Mouse (Mus musculus) hindbrain, embryonic 13.5 days (tissue): Measurements from ENCODE around the gene C2cd5. TPM values are rescaled to one million over a fixed set of nuclear protein-coding genes. Genes with fewer than 3 reads are reported as not detected.
"Not testable (repeated sequence)": the region's sequence is repeated elsewhere in the genome, so short reads cannot be mapped to it uniquely, and the experiment has no call there.

Experiments
- ATAC-seq: fragments of 200-750 bp; cut with Nextera tagmentation; 2 replicates; pipeline ENCODE4 v1.8.0; 2017; ENCODE audit warnings: moderate TSS enrichment; ENCODE audit not compliant: low FRiP score
- H3K27ac ChIP-seq: fragments of 300-500 bp; sonication (generic); 2 replicates; pipeline ENCODE4 v1.5.1; 2015; ENCODE audit warnings: inconsistent platforms, mild to moderate bottlenecking, moderate library complexity
- H3K27me3 ChIP-seq: fragments of 300-500 bp; sonication (generic); 2 replicates; pipeline ENCODE4 v1.6.1; 2015; ENCODE audit warnings: mild to moderate bottlenecking, inconsistent platforms
- H3K36me3 ChIP-seq: fragments of 300-500 bp; sonication (generic); 2 replicates; pipeline ENCODE4 v1.6.1; 2015; ENCODE audit warnings: mild to moderate bottlenecking, inconsistent platforms
- H3K4me1 ChIP-seq: fragments of 300-500 bp; sonication (generic); replicated peaks from 2 replicates; pipeline ENCODE4 v1.6.1; 2015; ENCODE audit warnings: inconsistent platforms
- H3K4me2 ChIP-seq: fragments of 300-500 bp; sonication (generic); 2 replicates; pipeline ENCODE4 v1.6.1; 2015; ENCODE audit warnings: inconsistent platforms, mild to moderate bottlenecking, moderate library complexity
- H3K4me3 ChIP-seq: fragments of 300-500 bp; sonication (generic); 2 replicates; pipeline ENCODE4 v1.5.1; 2015; ENCODE audit warnings: mild to moderate bottlenecking, inconsistent platforms
- H3K9ac ChIP-seq: fragments of 300-500 bp; sonication (generic); 2 replicates; pipeline ENCODE4 v1.6.1; 2015; ENCODE audit warnings: mild to moderate bottlenecking, inconsistent platforms
- H3K9me3 ChIP-seq: fragments of 300-500 bp; sonication (generic); 2 replicates; pipeline ENCODE4 v1.6.1; 2016; ENCODE audit warnings: inconsistent platforms
- WGBS: fragments of 180-500 bp; shearing (Covaris S2); methylation state at CpG from one replicate; pipeline ENCODE4 v1.1.7; 2015; 5-methylcytosine and 5-hydroxymethylcytosine counted together
- polyA plus RNA-seq: library from polyadenylated mRNA; unstranded; fragments of >200 nt; fragmentation: Nextera tagmentation; extraction: Ambion mirVana; gene quantifications from 2 replicates; pipeline ENCODE4 v1.2.1, GENCODE M21; 2015

The C2cd5 gene
- 46.6 and 47.6 TPM in 2 replicates for polyA plus RNA-seq

- Histone ChIP-seq H3K36me3 (peaks cover 17% of the 10 kb centered on the region), H3K4me2 (peak within 1 kb of the TSS; percentile 70)
- WGBS: under 1% methylated on average over 63 of the region's 75 CpGs
Observed at GRCm38 (mm10) chr6:143099681-143100382, at the start of gene C2cd5. Gene C2cd5 (minus strand): TSS chr6:143100141.

GRCm38 (mm10) chr6:143148868-143149267, 48.9 kb upstream of the C2cd5 start:
- H3K4me2 ChIP-seq: no peak overlapping the region
- peaks cover 5% of the 10 kb centered on the region for H3K4me1 ChIP-seq
- no peak overlapping the region for H3K27ac ChIP-seq
- no peaks in the 10 kb centered on the region for H3K27me3 ChIP-seq
- H3K9me3 ChIP-seq: no peaks in the 10 kb centered on the region
- H3K4me3 ChIP-seq: no peak overlapping the region
- no peak for ATAC-seq
- no peaks in the 10 kb centered on the region for H3K36me3 ChIP-seq
- no peak overlapping the region for H3K9ac ChIP-seq

More at GRCm38 (mm10) chr6:143099681-143100382, at the start of gene C2cd5:
- H3K4me1 ChIP-seq: peaks cover 29% of the 10 kb centered on the region
- ATAC-seq: peak; percentile 95
- peak within 1 kb of the TSS; percentile 91 for H3K9ac ChIP-seq
- no peaks in the 10 kb centered on the region for H3K9me3 ChIP-seq
- peak within 1 kb of the TSS; percentile 98 for H3K27ac ChIP-seq
- 0 out of 2 replicates have a peak, but pooled peaks cover 7% of the 10 kb centered on the region for H3K27me3 ChIP-seq
- peak within 1 kb of the TSS; percentile 87 for H3K4me3 ChIP-seq

- Histone ChIP-seq H3K9me3 (no peaks in the 10 kb centered on the region), H3K4me1 (peaks cover 4% of the 10 kb centered on the region; the same call in 1 of the 2 replicates), H3K27me3 (no peaks in the 10 kb centered on the region), H3K4me2 (no peak overlapping the region), H3K4me3 (no peak overlapping the region), H3K36me3 (no peaks in the 10 kb centered on the region), H3K27ac (no peak overlapping the region), H3K9ac (no peak overlapping the region)
- WGBS: 62% methylated on average over 8 of the region's 8 CpGs
- no peak for ATAC-seq
Observed at GRCm38 (mm10) chr6:143146756-143147155, 46.8 kb upstream of the C2cd5 start.

GRCm38 (mm10) chr6:143145051-143145450, 45.1 kb upstream of the C2cd5 start:
- ATAC-seq: no peak
- H3K9ac ChIP-seq: no peak overlapping the region
- 50% methylated on average over 7 of the region's 7 CpGs for WGBS

GRCm38 (mm10) chr6:143144556-143144955, 44.6 kb upstream of the C2cd5 start:
- H3K9ac ChIP-seq: no peak overlapping the region
- no peak for ATAC-seq
- H3K4me1 ChIP-seq: peaks cover 4% of the 10 kb centered on the region; the same call in 1 of the 2 replicates
- no peaks in the 10 kb centered on the region for H3K9me3 ChIP-seq
- no peak overlapping the region for H3K4me3 ChIP-seq
- H3K27ac ChIP-seq: no peak overlapping the region
- H3K36me3 ChIP-seq: no peaks in the 10 kb centered on the region
- H3K27me3 ChIP-seq: no peaks in the 10 kb centered on the region
- H3K4me2 ChIP-seq: no peak overlapping the region
- WGBS: 87% methylated on average over 2 of the region's 2 CpGs

More at GRCm38 (mm10) chr6:143145051-143145450, 45.1 kb upstream of the C2cd5 start:
- Histone ChIP-seq H3K4me1 (peaks cover 4% of the 10 kb centered on the region; the same call in 1 of the 2 replicates), H3K4me2 (no peak overlapping the region), H3K27ac (no peak overlapping the region), H3K36me3 (no peaks in the 10 kb centered on the region), H3K4me3 (no peak overlapping the region), H3K27me3 (no peaks in the 10 kb centered on the region), H3K9me3 (no peaks in the 10 kb centered on the region)

GRCm38 (mm10) chr6:143143775-143144273, 43.9 kb upstream of the C2cd5 start:
- no peaks in the 10 kb centered on the region for H3K36me3 ChIP-seq
- no peak for ATAC-seq

GRCm38 (mm10) chr6:143143321-143143720, 43.4 kb upstream of the C2cd5 start:
- H3K9ac ChIP-seq: no peak overlapping the region

More at GRCm38 (mm10) chr6:143143775-143144273, 43.9 kb upstream of the C2cd5 start:
- peak overlapping the region; percentile 52; the same call in 1 of the 2 replicates for H3K9ac ChIP-seq
- peak overlapping the region; percentile 58 for H3K4me2 ChIP-seq
- WGBS: 18% methylated on average over 19 of the region's 19 CpGs
- no peaks in the 10 kb centered on the region for H3K9me3 ChIP-seq
- H3K4me1 ChIP-seq: peaks cover 4% of the 10 kb centered on the region; the same call in 1 of the 2 replicates
- no peaks in the 10 kb centered on the region for H3K27me3 ChIP-seq
- H3K27ac ChIP-seq: no peak overlapping the region
- H3K4me3 ChIP-seq: peak overlapping the region; percentile 42

GRCm38 (mm10) chr6:143142861-143143260, 42.9 kb upstream of the C2cd5 start:
- ATAC-seq: no peak
- no peaks in the 10 kb centered on the region for H3K27me3 ChIP-seq
- WGBS: 94% methylated on average over 4 of the region's 4 CpGs
- H3K4me2 ChIP-seq: no peak overlapping the region
- H3K9me3 ChIP-seq: no peaks in the 10 kb centered on the region
- H3K9ac ChIP-seq: no peak overlapping the region
- no peak overlapping the region for H3K27ac ChIP-seq
- no peak overlapping the region for H3K4me3 ChIP-seq
- H3K36me3 ChIP-seq: no peaks in the 10 kb centered on the region
- H3K4me1 ChIP-seq: peaks cover 4% of the 10 kb centered on the region; the same call in 1 of the 2 replicates

More at GRCm38 (mm10) chr6:143143321-143143720, 43.4 kb upstream of the C2cd5 start:
- Histone ChIP-seq H3K4me1 (peaks cover 4% of the 10 kb centered on the region; the same call in 1 of the 2 replicates), H3K4me3 (peak overlapping the region; percentile 42; the same call in 1 of the 2 replicates), H3K36me3 (no peaks in the 10 kb centered on the region), H3K4me2 (peak overlapping the region; percentile 58), H3K27me3 (no peaks in the 10 kb centered on the region), H3K27ac (no peak overlapping the region), H3K9me3 (no peaks in the 10 kb centered on the region)
- ATAC-seq: no peak
- 80% methylated on average over 9 of the region's 9 CpGs for WGBS

- H3K9me3 ChIP-seq, H3K36me3 ChIP-seq, H3K9ac ChIP-seq, H3K27ac ChIP-seq, H3K4me3 ChIP-seq, H3K4me2 ChIP-seq, H3K4me1 ChIP-seq, H3K27me3 ChIP-seq, ATAC-seq: not testable (repeated sequence)
- 70% methylated on average over 10 of the region's 10 CpGs for WGBS
Observed at GRCm38 (mm10) chr6:143141624-143142592, 42.0 kb upstream of the C2cd5 start.

GRCm38 (mm10) chr6:143140884-143141283, 40.9 kb upstream of the C2cd5 start:
- no peak for ATAC-seq
- no peak overlapping the region for H3K4me3 ChIP-seq
- H3K27ac ChIP-seq: no peak overlapping the region
- no peaks in the 10 kb centered on the region for H3K27me3 ChIP-seq
- peaks cover 4% of the 10 kb centered on the region; the same call in 1 of the 2 replicates for H3K4me1 ChIP-seq
- no peak overlapping the region for H3K9ac ChIP-seq
- no peak overlapping the region for H3K4me2 ChIP-seq
- H3K9me3 ChIP-seq: no peaks in the 10 kb centered on the region
- WGBS: 86% methylated on average over 9 of the region's 9 CpGs
- H3K36me3 ChIP-seq: no peaks in the 10 kb centered on the region

- H3K27ac ChIP-seq: no peak overlapping the region
- ATAC-seq: no peak
- no peaks in the 10 kb centered on the region for H3K36me3 ChIP-seq
- 85% methylated on average over 2 of the region's 2 CpGs for WGBS
- H3K4me2 ChIP-seq: no peak overlapping the region
- H3K27me3 ChIP-seq: no peaks in the 10 kb centered on the region
- no peak overlapping the region for H3K9ac ChIP-seq
- H3K4me3 ChIP-seq: no peak overlapping the region
- H3K9me3 ChIP-seq: no peaks in the 10 kb centered on the region
- H3K4me1 ChIP-seq: peaks cover 4% of the 10 kb centered on the region; the same call in 1 of the 2 replicates
Observed at GRCm38 (mm10) chr6:143139417-143139816, 39.5 kb upstream of the C2cd5 start.

GRCm38 (mm10) chr6:143137341-143137740, 37.4 kb upstream of the C2cd5 start:
- no peaks in the 10 kb centered on the region for H3K9me3 ChIP-seq
- H3K4me2 ChIP-seq: no peak overlapping the region
- H3K4me3 ChIP-seq: no peak overlapping the region
- 84% methylated on average over 5 of the region's 5 CpGs for WGBS
- no peak for ATAC-seq
- H3K4me1 ChIP-seq: no peaks in the 10 kb centered on the region
- no peak overlapping the region for H3K27ac ChIP-seq
- H3K36me3 ChIP-seq: no peaks in the 10 kb centered on the region
- H3K9ac ChIP-seq: no peak overlapping the region
- no peaks in the 10 kb centered on the region for H3K27me3 ChIP-seq
